21 mouse cellular contexts compared by ENCODE assay signal in the genomic region with DNA sequence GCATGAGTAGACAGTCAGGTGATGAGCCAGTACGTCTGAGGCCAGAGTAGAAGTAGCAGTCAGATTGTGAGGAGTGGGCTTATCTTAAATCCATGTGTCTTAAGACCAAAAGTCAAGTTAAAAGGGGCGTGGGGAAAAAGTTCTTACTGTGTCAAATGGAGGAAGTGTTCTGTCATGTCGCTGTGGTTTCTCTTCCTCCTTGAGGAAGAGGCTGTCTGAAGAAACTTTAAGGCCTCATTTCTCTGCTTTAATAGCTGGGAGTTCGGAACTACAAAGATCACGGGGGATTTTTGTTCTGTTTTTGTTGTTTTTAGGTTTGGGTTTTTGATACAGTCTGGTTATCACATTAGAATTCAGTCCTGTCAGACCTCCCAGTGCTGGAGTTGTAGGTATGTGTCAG.
DNase-seq lines count a peak whose midpoint lies in the region; ATAC-seq and TF ChIP-seq lines count a peak whose summit lies in the region.
"Had no signal": no experiment of that assay in that cellular context is flagged by ENCODE, and none has a peak within 500 bp of the region (broad histone marks: within the 10 kb centered on the region; RNA-seq: fewer than 3 reads in every experiment).

No protein-coding gene starts in this region.

- TF ChIP-seq CTCF in MEL (IDR thresholded peaks at IDR 0.05 in 2 of 3, conservative IDR thresholded peaks at IDR 0.05 in 1 of 3; ENCODE audit: control insufficient read depth in 1 of 3, insufficient read depth in 1 of 3, low read depth in 2 of 3, low read length in 3 of 3, poor library complexity in 1 of 3, severe bottlenecking in 1 of 3), result no peak

- H3K9ac ChIP-seq in MEL (ENCODE audit: control insufficient read depth, low read depth, low read length, poor library complexity, severe bottlenecking), result no peak overlapping the region
- H3K9ac ChIP-seq in forebrain, embryonic 11.5 days (ENCODE audit: low read length), result no peak overlapping the region
- no peak overlapping the region for H3K9ac ChIP-seq in midbrain, embryonic 14.5 days (replicated peaks; ENCODE audit: low read length)
- H3K9ac ChIP-seq: forebrain, postnatal 0 days; heart, embryonic 13.5 days; limb, embryonic 13.5 days; neural tube, embryonic 13.5 days had no signal

- H3K36me3 ChIP-seq in MEL (ENCODE audit: control insufficient read depth in 1 of 2, insufficient read depth in 2 of 2, low read length in 2 of 2), result peaks cover 10 to 20% of the 10 kb centered on the region in 2 experiments
- H3K36me3 ChIP-seq in forebrain, embryonic 11.5 days (ENCODE audit: control insufficient read depth, insufficient read depth, low read length), result peaks cover 3% of the 10 kb centered on the region; the same call in 1 of the 2 replicates
- peaks cover 36% of the 10 kb centered on the region for H3K36me3 ChIP-seq in midbrain, embryonic 14.5 days (ENCODE audit: control insufficient read depth, insufficient read depth, low read length)

- no peak for TF ChIP-seq EP300 in MEL (IDR thresholded peaks at IDR 0.05; ENCODE audit: low read depth in 1 of 2, low read length in 2 of 2)

- H3K27ac ChIP-seq in MEL (ENCODE audit: control insufficient read depth, low read depth, low read length), result no peak overlapping the region
- H3K27ac ChIP-seq in forebrain, embryonic 11.5 days (ENCODE audit: low read depth, low read length), result no peak overlapping the region
- H3K27ac ChIP-seq in midbrain, embryonic 14.5 days (replicated peaks; ENCODE audit: low read depth, low read length), result no peak overlapping the region
- H3K27ac ChIP-seq: heart, embryonic 13.5 days; limb, embryonic 13.5 days; midbrain, embryonic 10.5 days; neural tube, embryonic 13.5 days had no signal

- no peaks in the 10 kb centered on the region for H3K79me2 ChIP-seq in MEL (ENCODE audit: control insufficient read depth, insufficient read depth, low read length, poor library complexity)

- ATAC-seq in granulocyte monocyte progenitor cell, adult 5-6 weeks (replicated peaks; ENCODE audit: poor library complexity, severe bottlenecking), result peak; percentile 68
- peak; percentile 50; the same call in 1 of the 2 replicates for ATAC-seq in neutrophil, adult 5-6 weeks (ENCODE audit: extremely low read depth, insufficient number of reproducible peaks, low FRiP score, poor library complexity, severe bottlenecking)
- no peak for ATAC-seq in forebrain, embryonic 11.5 days (replicated peaks; ENCODE audit: low FRiP score)
- no peak for ATAC-seq in midbrain, embryonic 14.5 days (ENCODE audit: low FRiP score, low TSS enrichment)
- ATAC-seq: forebrain, postnatal 0 days; Patski had no signal

- peaks cover 0 to 3% of the 10 kb centered on the region in 2 experiments; a peak in 1 of 4 replicates for H3K4me1 ChIP-seq in MEL (ENCODE audit: control insufficient read depth in 1 of 2, insufficient read depth in 2 of 2, low read length in 2 of 2)
- H3K4me1 ChIP-seq in forebrain, embryonic 11.5 days (replicated peaks; ENCODE audit: control insufficient read depth, insufficient read depth, low read length), result no peaks in the 10 kb centered on the region
- no peaks in the 10 kb centered on the region for H3K4me1 ChIP-seq in midbrain, embryonic 14.5 days (ENCODE audit: control insufficient read depth, insufficient read depth, low read length)
- H3K4me1 ChIP-seq: heart, embryonic 13.5 days; limb, embryonic 13.5 days; midbrain, embryonic 10.5 days; neural tube, embryonic 13.5 days had no signal

- TF ChIP-seq POLR2A in MEL (IDR thresholded peaks at IDR 0.05; ENCODE audit: control insufficient read depth in 1 of 2, insufficient read depth in 1 of 2, low read depth in 1 of 2, low read length in 2 of 2, poor library complexity in 1 of 2), result no peak

- no peaks in the 10 kb centered on the region for H3K9me3 ChIP-seq in MEL (replicated peaks; ENCODE audit: insufficient read depth, low read length)
- no peaks in the 10 kb centered on the region for H3K9me3 ChIP-seq in forebrain, embryonic 11.5 days (ENCODE audit: control insufficient read depth, low read length)
- no peaks in the 10 kb centered on the region for H3K9me3 ChIP-seq in midbrain, embryonic 14.5 days (ENCODE audit: control insufficient read depth, low read length)
- H3K9me3 ChIP-seq: heart, embryonic 13.5 days; limb, embryonic 13.5 days; midbrain, embryonic 10.5 days; neural tube, embryonic 13.5 days had no signal

- H3K4me3 ChIP-seq in MEL (ENCODE audit: control insufficient read depth in 1 of 2, insufficient read depth in 1 of 2, low read depth in 2 of 2, low read length in 2 of 2), result no peak overlapping the region
- no peak overlapping the region for H3K4me3 ChIP-seq in forebrain, embryonic 11.5 days (ENCODE audit: low read depth, low read length)
- no peak overlapping the region for H3K4me3 ChIP-seq in midbrain, embryonic 14.5 days (replicated peaks; ENCODE audit: low read depth, low read length)
- H3K4me3 ChIP-seq: heart, embryonic 13.5 days; limb, embryonic 13.5 days; midbrain, embryonic 10.5 days; neural tube, embryonic 13.5 days had no signal

- H3K27me3 ChIP-seq in MEL (ENCODE audit: control insufficient read depth in 1 of 2, insufficient read depth in 2 of 2, low read length in 2 of 2), result no peaks in the 10 kb centered on the region
- no peaks in the 10 kb centered on the region for H3K27me3 ChIP-seq in forebrain, embryonic 11.5 days (ENCODE audit: control insufficient read depth, insufficient read depth, low read length)
- H3K27me3 ChIP-seq in midbrain, embryonic 14.5 days (ENCODE audit: control insufficient read depth, insufficient read depth, low read length), result no peaks in the 10 kb centered on the region
- H3K27me3 ChIP-seq: heart, embryonic 13.5 days; limb, embryonic 13.5 days; neural tube, embryonic 13.5 days; Patski had no signal

- no peak overlapping the region for H3K4me2 ChIP-seq in forebrain, embryonic 11.5 days (ENCODE audit: low read depth, low read length, severe bottlenecking)
- no peak overlapping the region for H3K4me2 ChIP-seq in midbrain, embryonic 14.5 days (ENCODE audit: low read length)
- H3K4me2 ChIP-seq: heart, embryonic 13.5 days; limb, embryonic 13.5 days; neural tube, embryonic 13.5 days had no signal

- DNase-seq in spleen, postnatal 36 days (ENCODE audit: low spot score in 2 of 2), result peak; percentile 15 to 46
- DNase-seq in spleen, postnatal 10 days (ENCODE audit: low spot score in 2 of 2), result no peak
- peak; percentile 53 for DNase-seq in MEL (ENCODE audit: low read depth, low spot score)
- no peak for DNase-seq in forebrain, embryonic 11.5 days (ENCODE audit: low spot score)
- no peak for DNase-seq in midbrain, embryonic 14.5 days
- DNase-seq: adrenal gland, adult 8-10 months; cerebellum, postnatal 10 days; embryo, embryonic 11 days; forebrain, postnatal 0 days; heart, postnatal 4 days; kidney, adult 18-20 months; kidney, postnatal 10 days; lung, postnatal 14 days; thymus, postnatal 4 days had no signal

- no peak for TF ChIP-seq RAD21 in MEL (IDR thresholded peaks at IDR 0.05; ENCODE audit: low read depth, low read length)

- WGBS in forebrain, embryonic 11.5 days, result 83% methylated on average over 5 of the region's 5 CpGs
- 89% methylated on average over 5 of the region's 5 CpGs for WGBS in midbrain, embryonic 14.5 days

TF ChIP-seq in MEL, 35 proteins besides CTCF, POLR2A, EP300 and RAD21:
- no peak for TF ChIP-seq CHD1 (IDR thresholded peaks at IDR 0.05; ENCODE audit: low read depth, low read length)

Comparison
In these comparisons a context has a peak if more than half of its experiments do, and no peak if none do; other contexts are left out.
1. DNase-seq: peak in spleen, postnatal 36 days (2 of 2) and MEL (single experiment); none in spleen, postnatal 10 days (0 of 2), forebrain, embryonic 11.5 days (single experiment) and midbrain, embryonic 14.5 days (single experiment).
2. ATAC-seq: peak in granulocyte monocyte progenitor cell, adult 5-6 weeks (single experiment) and neutrophil, adult 5-6 weeks (single experiment); none in forebrain, embryonic 11.5 days (single experiment) and midbrain, embryonic 14.5 days (single experiment).